Mouse (Mus musculus) macrophage (primary cell): ENCODE measurements around the gene Nrip1. TPM values are rescaled to one million over a fixed set of nuclear protein-coding genes. Genes with fewer than 3 reads are reported as not detected.

Source experiments
- H3K27ac ChIP-seq: fragments of 350-480 bp; formaldehyde crosslinking; 2 replicates; pipeline ENCODE4 v1.9.0; 2021
- H3K36me3 ChIP-seq: fragments of 350-480 bp; formaldehyde crosslinking; 2 replicates; pipeline ENCODE4 v1.9.0; 2021; ENCODE audit errors: inconsistent target
- H3K4me3 ChIP-seq: fragments of 350-480 bp; formaldehyde crosslinking; 2 replicates; pipeline ENCODE4 v1.9.0; 2021; ENCODE audit errors: inconsistent target
- H3K79me2 ChIP-seq: fragments of 350-480 bp; formaldehyde crosslinking; 2 replicates; pipeline ENCODE4 v1.9.0; 2021; ENCODE audit errors: inconsistent target
- WGBS: methylation state at CpG from one replicate; pipeline ENCODE4 v1.1.7; 2026; ENCODE audit warnings: inconsistent platforms; ENCODE audit not compliant: missing documents; 5-methylcytosine and 5-hydroxymethylcytosine counted together
- polyA plus RNA-seq: library from polyadenylated mRNA; stranded (reverse); fragments of 250-400 nt; gene quantifications from 3 replicates; pipeline ENCODE4 v1.2.4, GENCODE M21; 2018; ENCODE audit warnings: inconsistent platforms

Nrip1 gene
- polyA plus RNA-seq, 1 experiment from 2014 or later, result 5.8 TPM

DNA sequence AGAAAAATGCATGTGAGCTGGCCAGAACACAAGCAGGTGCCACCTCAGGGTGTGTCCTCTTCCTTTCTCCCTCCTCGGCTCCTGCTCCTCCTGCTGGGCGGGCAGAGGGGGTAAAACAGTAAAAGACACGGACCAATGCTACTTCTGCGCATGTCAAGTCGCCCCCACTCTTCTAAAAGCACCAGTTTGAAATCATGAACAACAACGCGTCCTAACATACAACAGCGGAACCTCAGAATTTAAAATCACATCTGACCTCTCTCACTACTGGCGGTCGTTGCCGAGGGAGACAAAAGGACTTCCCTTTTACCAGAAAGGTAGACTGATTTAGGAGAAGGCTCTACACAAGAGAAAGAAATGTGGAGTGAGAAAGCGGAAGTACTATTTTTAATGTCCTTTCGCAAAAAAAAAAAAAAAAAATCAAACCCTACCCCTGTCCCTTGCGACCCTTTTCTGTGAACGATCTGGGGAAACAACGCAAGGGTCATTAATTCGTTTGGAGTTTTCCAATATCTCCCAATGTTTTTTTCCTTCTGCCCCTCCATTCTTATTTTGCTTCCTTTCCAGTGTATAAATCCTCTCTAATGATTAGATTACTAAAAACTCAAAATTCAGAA is 7.7 kb downstream of the Nrip1 start:
- Histone ChIP-seq H3K79me2 (peaks cover 93% of the 10 kb centered on the region), H3K4me3 (peak overlapping the region; percentile 1; the same call in 1 of the 2 replicates), H3K27ac (peak overlapping the region; percentile 24), H3K36me3 (no peaks in the 10 kb centered on the region)
- WGBS, result 12% methylated on average over 16 of the region's 17 CpGs

DNA sequence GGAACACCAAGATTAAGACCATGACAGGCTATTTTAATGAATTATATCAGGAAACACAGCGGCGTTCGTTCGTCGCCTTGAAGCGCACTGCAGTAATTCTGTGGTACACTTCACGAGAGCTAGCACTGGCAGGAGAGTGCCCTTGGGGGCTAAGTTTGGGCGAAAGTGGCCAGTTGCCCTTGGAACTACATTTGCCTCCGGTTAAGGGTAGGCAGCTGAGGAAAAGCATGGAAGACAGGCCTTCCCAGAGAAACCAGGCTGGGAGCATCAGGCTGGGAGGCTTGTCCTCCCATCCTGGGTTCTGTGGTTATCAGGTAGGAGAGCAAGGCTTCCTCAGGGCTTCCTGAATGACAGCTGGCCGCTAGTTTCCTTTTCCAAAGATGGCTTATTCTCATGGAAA is 8.4 kb downstream of the Nrip1 start:
- H3K36me3 ChIP-seq, result no peaks in the 10 kb centered on the region
- H3K4me3 ChIP-seq, result peak overlapping the region; percentile 1; the same call in 1 of the 2 replicates
- peaks cover 93% of the 10 kb centered on the region for H3K79me2 ChIP-seq
- WGBS, result 71% methylated on average over 10 of the region's 10 CpGs
- peak overlapping the region; percentile 24; the same call in 1 of the 2 replicates for H3K27ac ChIP-seq

DNA sequence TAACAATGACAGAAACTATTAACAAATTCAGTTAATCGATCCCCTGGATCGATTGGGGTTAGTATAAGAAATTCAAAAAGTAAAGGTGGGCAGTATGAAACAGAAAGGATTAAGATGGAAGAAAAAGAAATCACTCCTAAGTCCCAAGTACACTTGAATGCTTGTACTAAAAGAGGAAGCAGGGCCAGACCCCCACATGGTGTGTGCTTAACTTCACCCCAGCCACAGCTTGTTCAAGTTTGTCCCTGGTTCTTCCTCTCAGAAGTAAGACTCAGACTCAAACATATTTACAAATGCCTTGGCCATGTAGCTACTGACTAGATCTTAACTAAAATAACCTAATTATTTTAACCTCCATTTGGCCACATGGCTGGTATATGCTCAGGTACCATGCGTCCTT is 10.0 kb downstream of the Nrip1 start:
- Histone ChIP-seq H3K27ac (peak overlapping the region; percentile 76), H3K36me3 (no peaks in the 10 kb centered on the region), H3K79me2 (peaks cover 93% of the 10 kb centered on the region), H3K4me3 (no peak overlapping the region)
- 79% methylated on average over 3 of the region's 3 CpGs for WGBS

DNA sequence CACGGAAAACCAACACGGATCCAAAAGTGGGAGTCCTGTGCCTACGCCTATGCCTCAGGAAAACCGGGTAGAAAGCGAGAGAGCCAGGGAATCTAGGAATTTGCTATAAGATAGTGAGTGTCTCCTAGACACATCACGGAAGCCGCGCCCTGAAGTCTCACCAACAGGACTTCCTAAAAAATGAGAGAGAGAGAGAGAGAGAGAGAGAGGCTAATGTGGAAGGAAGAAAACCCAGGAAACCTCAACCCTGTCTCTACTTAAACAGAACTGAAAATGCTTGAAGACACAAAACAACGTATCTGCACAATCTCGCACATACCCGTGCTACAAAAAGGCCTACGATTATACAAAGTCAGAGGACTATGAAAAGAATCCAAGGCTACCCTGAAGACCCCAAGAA is 10.6 kb downstream of the Nrip1 start:
- Histone ChIP-seq H3K79me2 (peaks cover 93% of the 10 kb centered on the region), H3K4me3 (no peak overlapping the region; the same call in 1 of the 2 replicates), H3K27ac (peak overlapping the region; percentile 76), H3K36me3 (no peaks in the 10 kb centered on the region)
- WGBS, result 27% methylated on average over 12 of the region's 12 CpGs

DNA sequence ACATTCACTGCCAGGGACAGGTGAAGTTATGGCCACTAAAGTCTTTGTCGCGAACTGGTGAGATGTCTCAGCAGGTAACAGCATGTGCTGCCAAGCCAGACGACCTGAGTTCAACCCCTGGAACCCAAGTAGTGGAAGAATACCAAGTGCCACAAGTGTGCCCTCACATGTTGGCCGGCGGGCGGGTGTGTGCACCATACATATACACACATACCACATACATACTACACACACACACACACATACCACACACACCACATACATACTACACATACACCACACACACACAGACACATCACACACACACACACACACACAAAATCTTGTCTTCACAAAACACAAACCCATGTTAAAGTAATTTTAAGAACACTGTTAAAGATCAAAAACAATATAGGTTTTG is 13.2 kb downstream of the Nrip1 start:
- Histone ChIP-seq H3K79me2 (peaks cover 91% of the 10 kb centered on the region), H3K36me3 (no peaks in the 10 kb centered on the region), H3K4me3 (no peak overlapping the region), H3K27ac (no peak overlapping the region)
- 99% methylated on average over 6 of the region's 6 CpGs for WGBS

DNA sequence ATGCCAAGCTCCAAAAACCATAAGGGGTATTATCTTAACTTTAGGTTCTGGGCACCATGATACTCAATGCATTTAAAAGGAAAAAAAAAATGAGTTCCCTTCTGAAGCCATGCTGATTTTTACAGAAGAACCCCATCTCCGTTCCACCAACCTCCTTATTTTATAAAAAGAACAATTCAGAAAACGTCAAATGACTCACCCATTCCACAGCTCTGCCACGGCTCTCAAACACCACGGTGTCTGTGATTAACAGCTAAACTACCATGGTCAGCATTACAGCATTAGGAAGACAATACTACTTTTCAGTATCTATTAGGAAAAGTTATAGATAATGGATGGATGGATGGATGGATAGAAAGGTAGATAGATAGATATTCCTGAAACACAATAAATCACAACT is 14.9 kb downstream of the Nrip1 start:
- Histone ChIP-seq H3K36me3 (no peaks in the 10 kb centered on the region), H3K27ac (no peak overlapping the region), H3K79me2 (peaks cover 91% of the 10 kb centered on the region), H3K4me3 (no peak overlapping the region)
- whole genome bisulfite sequencing, result 54% methylated on average over 4 of the region's 4 CpGs

DNA sequence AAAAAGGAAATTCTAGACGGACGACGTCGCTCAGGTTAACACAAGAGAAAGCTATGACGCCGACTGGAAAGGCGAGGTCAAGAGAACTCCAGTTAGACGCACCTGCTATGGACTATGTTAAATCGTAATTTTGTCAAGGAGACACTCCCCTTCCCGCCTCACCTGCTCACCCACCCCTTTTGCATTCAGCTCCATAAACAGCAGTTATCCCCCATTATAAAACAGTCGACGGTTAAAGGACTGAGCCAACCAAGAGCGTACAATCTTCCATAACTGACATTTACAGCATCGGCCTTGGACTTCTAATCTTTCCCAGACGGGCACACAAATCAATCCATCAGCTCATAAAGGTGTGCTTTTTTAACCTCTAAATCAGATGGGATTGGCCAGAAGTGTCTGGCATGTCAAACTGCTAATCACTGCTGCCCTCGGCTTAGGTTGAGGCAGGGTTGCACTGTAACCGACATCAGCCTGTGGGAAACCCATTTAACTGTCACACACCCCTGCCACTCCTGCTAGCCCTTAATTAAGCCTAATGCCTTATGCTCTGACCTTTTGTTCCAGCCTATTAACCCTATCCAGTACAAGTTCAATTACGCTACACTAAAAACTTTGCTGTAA is 15.4 kb downstream of the Nrip1 start:
- 88% methylated on average over 17 of the region's 18 CpGs for WGBS
- no peaks in the 10 kb centered on the region for H3K36me3 ChIP-seq
- H3K79me2 ChIP-seq, result peaks cover 94% of the 10 kb centered on the region

DNA sequence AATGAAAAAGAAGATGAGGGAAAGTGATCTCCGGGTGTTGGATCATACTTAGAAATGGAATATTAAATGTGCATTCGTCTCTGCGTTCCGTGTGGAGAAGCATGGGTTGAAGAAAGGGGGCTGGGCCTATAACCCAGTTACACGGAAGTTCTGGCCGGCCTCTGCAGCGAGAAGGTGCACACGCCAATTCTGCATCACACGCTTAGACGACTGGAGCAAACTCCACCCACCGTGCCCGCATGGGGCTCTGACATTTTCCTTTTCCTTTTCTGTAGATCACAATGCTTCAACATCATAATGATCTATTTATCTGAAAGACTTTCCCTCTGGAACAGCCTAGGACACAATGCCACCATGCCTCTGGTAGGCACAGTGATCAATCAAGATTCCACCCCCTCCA is 16.5 kb downstream of the Nrip1 start:
- 97% methylated on average over 11 of the region's 12 CpGs for WGBS
- no peaks in the 10 kb centered on the region; the same call in 1 of the 2 replicates for H3K36me3 ChIP-seq
- H3K4me3 ChIP-seq, result no peak overlapping the region
- H3K27ac ChIP-seq, result no peak overlapping the region
- peaks cover 98% of the 10 kb centered on the region for H3K79me2 ChIP-seq

More for the DNA sequence above, 15.4 kb downstream of the Nrip1 start:
- no peak overlapping the region for H3K27ac ChIP-seq
- H3K4me3 ChIP-seq, result no peak overlapping the region

DNA sequence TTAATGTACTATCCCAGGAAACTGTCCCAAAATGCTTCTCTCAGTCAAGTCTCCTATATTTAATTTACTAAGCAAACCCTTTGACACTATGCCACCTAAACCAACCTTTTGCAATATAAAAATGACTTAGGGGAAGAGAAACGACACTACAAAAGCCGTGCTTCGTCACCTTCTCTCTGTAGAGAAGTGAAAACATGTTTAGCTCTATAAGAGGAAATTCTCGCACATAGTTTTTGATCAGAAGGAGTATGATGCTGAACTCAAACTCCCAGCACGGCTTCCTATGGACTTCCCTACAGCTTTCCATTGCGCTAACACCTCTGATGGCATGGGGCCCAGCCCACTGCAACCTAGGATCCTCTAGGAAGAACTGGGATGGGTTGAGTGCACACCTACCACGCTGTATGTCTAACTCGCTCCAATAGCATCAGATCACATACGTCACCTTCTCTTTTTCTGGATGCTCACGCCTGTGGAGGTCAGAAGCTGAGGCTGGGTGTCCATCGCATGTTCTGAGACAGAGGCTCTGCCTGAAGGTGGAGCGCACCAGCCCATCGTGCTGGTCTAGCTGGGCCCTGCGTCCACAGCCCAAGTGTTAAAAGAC is 17.6 kb downstream of the Nrip1 start:
- Histone ChIP-seq H3K36me3 (no peaks in the 10 kb centered on the region; the same call in 1 of the 2 replicates), H3K4me3 (no peak overlapping the region), H3K27ac (no peak overlapping the region), H3K79me2 (peaks cover 90% of the 10 kb centered on the region)
- WGBS, result 72% methylated on average over 14 of the region's 14 CpGs

DNA sequence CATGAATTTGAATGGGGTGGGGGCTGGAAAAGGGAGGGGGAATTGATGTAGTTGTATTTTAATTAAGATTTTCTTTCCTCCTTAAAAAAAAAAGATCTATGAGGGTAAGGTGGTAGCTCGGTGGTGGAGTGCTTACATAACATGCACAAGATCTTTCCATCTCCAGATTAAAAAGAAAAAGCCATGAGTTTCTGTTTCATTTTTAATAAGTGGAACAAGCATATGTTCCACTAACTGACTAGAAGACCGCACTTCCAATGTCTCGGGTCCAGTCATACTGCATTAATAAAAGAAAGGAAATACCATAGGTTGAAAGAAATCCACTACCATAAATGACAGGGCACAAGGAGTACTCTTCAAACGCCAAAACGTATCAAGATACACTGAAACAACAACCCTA is 18.4 kb downstream of the Nrip1 start:
- Histone ChIP-seq H3K27ac (no peak overlapping the region), H3K36me3 (no peaks in the 10 kb centered on the region; the same call in 1 of the 2 replicates), H3K4me3 (no peak overlapping the region), H3K79me2 (peaks cover 82% of the 10 kb centered on the region)
- 22% methylated on average over 5 of the region's 5 CpGs for WGBS

DNA sequence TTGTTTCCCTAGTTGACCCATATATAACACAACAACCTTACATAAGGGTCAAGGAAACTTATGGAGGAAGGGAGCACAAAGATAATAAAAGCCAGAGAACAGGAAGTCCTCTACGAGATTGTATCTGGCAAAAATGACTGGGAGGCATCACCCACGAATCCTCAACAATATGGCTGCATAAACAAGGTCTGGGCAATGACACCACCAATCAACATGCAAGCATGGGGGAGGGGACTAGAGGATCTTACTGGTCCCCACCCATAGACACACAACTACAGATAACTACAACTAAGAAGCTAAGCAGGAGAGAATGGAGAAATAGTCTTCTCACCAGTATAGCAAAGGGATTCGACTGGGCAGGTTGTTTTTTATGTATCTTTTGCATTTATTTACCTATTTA is 18.8 kb downstream of the Nrip1 start:
- Histone ChIP-seq H3K79me2 (peaks cover 78% of the 10 kb centered on the region), H3K36me3 (no peaks in the 10 kb centered on the region; the same call in 1 of the 2 replicates), H3K4me3 (no peak overlapping the region), H3K27ac (no peak overlapping the region)
- 44% methylated on average over 3 of the region's 3 CpGs for WGBS

DNA sequence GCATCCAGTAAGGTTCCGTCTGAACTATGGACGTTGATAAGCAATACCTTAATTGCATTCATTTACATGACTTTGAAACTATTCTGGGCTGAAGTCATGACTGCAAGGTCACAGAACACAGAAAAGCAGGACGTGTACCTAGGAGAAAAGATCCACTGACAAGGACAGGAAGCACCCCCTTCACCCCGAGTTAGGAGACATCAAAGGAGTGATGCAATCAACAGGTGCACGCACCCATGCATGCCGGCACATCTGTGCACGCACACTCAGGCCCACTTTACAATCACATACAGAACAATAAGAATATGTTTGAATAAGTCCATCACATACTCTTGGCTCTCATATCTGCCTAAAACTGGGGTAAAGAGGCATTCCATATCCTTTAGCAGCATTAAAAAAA is 19.3 kb downstream of the Nrip1 start:
- no peak overlapping the region for H3K4me3 ChIP-seq
- no peak overlapping the region for H3K27ac ChIP-seq
- WGBS, result 80% methylated on average over 7 of the region's 7 CpGs
- peaks cover 72% of the 10 kb centered on the region for H3K79me2 ChIP-seq
- H3K36me3 ChIP-seq, result no peaks in the 10 kb centered on the region; the same call in 1 of the 2 replicates

DNA sequence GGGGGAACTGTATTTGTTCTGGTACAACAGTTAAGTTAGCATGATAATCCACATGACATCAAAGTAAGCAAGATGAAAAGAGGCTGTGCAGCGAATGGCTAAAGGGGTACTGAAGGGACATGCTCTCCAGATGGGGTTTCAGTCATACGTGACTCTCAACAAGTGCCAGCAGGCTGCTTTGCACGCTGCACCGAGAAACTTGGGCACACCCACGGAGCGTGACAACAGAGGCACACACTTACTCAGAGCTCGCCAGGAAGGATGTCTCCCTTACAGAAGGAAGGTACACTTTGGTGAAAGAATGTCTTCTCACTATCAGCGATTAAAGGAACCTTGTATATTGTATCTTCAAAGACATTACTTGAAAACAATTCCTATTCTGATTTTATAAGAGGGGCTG is 22.7 kb downstream of the Nrip1 start:
- peaks cover 53% of the 10 kb centered on the region for H3K79me2 ChIP-seq
- 97% methylated on average over 8 of the region's 8 CpGs for WGBS
- no peak overlapping the region for H3K27ac ChIP-seq
- H3K4me3 ChIP-seq, result no peak overlapping the region
- no peaks in the 10 kb centered on the region; the same call in 1 of the 2 replicates for H3K36me3 ChIP-seq

DNA sequence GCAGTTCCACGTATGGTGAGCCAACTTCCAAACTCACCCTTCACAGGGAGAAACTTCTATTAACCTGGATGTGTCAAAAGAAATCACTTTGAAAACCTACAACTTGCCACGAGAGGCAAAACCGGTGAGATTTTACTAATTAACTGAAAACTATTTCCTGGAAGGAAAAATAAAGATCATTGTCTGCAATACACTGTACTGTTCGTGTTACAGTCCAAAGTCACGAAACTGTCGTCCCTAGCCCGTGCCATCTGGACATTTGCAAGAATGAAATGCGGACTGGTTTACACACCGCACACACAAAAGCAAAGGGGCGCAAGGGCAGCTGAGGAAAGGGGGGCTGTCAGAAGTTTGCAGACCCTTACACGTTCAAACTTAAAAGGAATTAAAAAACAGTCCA is 24.6 kb downstream of the Nrip1 start:
- peaks cover 51% of the 10 kb centered on the region for H3K79me2 ChIP-seq
- 92% methylated on average over 11 of the region's 11 CpGs for WGBS
- H3K27ac ChIP-seq, result no peak overlapping the region
- H3K36me3 ChIP-seq, result no peaks in the 10 kb centered on the region; the same call in 1 of the 2 replicates
- H3K4me3 ChIP-seq, result no peak overlapping the region
